ENCODE assay signal across 16 mouse cellular contexts in the genomic region with DNA sequence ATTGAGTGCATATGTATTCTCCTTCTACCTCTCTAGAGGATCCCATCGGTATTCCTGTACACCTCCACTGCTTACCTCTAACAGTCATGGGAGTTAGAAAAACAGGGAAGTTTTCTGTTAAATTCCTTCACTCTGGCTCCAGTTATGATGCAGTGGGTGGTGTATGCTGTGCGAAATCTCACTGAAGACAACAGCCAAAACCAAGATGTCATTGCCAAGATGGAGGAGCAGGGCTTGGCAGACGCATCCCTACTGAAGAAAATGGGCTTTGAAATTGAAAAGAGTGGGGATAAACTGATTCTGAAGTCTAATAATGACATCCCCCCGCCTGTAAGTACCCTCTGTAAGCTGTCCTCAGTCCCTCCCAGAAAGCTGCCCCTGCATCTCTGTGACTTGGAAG. TPM values are rescaled to one million over a fixed set of nuclear protein-coding genes. Genes with fewer than 3 reads are reported as not detected.
DNase-seq lines count a peak whose midpoint lies in the region; ATAC-seq and TF ChIP-seq lines count a peak whose summit lies in the region.
"Had no signal": no experiment of that assay in that cellular context is flagged by ENCODE, and none has a peak within 500 bp of the region (broad histone marks: within the 10 kb centered on the region; RNA-seq: fewer than 3 reads in every experiment).

No protein-coding gene starts in this region.

- no peak for ATAC-seq in forebrain, embryonic 11.5 days (replicated peaks; ENCODE audit: low FRiP score)
- ATAC-seq in hindbrain, embryonic 11.5 days (ENCODE audit: low FRiP score), result no peak
- ATAC-seq in midbrain, postnatal 0 days (ENCODE audit: low FRiP score), result no peak

- peak overlapping the region; percentile 93 for H3K27ac ChIP-seq in forebrain, embryonic 11.5 days (ENCODE audit: low read depth, low read length)
- H3K27ac ChIP-seq in hindbrain, embryonic 11.5 days (ENCODE audit: low read depth, low read length), result peak overlapping the region; percentile 87
- H3K27ac ChIP-seq in midbrain, postnatal 0 days (ENCODE audit: low read depth, low read length), result peak overlapping the region; percentile 7; the same call in 1 of the 2 replicates
- H3K27ac ChIP-seq: embryonic facial prominence, embryonic 12.5 days had no signal

- H3K9me3 ChIP-seq in forebrain, embryonic 11.5 days (ENCODE audit: control insufficient read depth, low read length), result no peaks in the 10 kb centered on the region
- H3K9me3 ChIP-seq in hindbrain, embryonic 11.5 days (ENCODE audit: control insufficient read depth, low read length), result no peaks in the 10 kb centered on the region
- H3K9me3 ChIP-seq in midbrain, postnatal 0 days (ENCODE audit: low read length), result no peaks in the 10 kb centered on the region
- H3K9me3 ChIP-seq: embryonic facial prominence, embryonic 12.5 days had no signal

- intact Hi-C loops in left cerebral cortex, postnatal 36 days (cut with DNase I), result no loop called here
- intact Hi-C loops in left cerebral cortex, postnatal 4 days (cut with DNase I), result loop anchor here (5.0 kb wide), 2 partner anchors 120 to 145 kb away; a partner anchor contains a TSS

- no peak overlapping the region for H3K4me2 ChIP-seq in forebrain, embryonic 11.5 days (ENCODE audit: low read depth, low read length, severe bottlenecking)
- no peak overlapping the region for H3K4me2 ChIP-seq in hindbrain, embryonic 11.5 days (replicated peaks; ENCODE audit: low read depth, low read length)
- H3K4me2 ChIP-seq in midbrain, postnatal 0 days (ENCODE audit: low read depth, low read length, poor library complexity, severe bottlenecking), result no peak overlapping the region
- H3K4me2 ChIP-seq: embryonic facial prominence, embryonic 12.5 days had no signal

- H3K4me1 ChIP-seq in forebrain, embryonic 11.5 days (replicated peaks; ENCODE audit: control insufficient read depth, insufficient read depth, low read length), result peaks cover 73% of the 10 kb centered on the region
- peaks cover 29% of the 10 kb centered on the region for H3K4me1 ChIP-seq in hindbrain, embryonic 11.5 days (replicated peaks; ENCODE audit: control insufficient read depth, insufficient read depth, low read length)
- peaks cover 14% of the 10 kb centered on the region; the same call in 1 of the 2 replicates for H3K4me1 ChIP-seq in midbrain, postnatal 0 days (ENCODE audit: insufficient read depth, low read length)

- 48% methylated on average over 4 of the region's 4 CpGs for WGBS in forebrain, embryonic 11.5 days
- 54% methylated on average over 4 of the region's 4 CpGs for WGBS in hindbrain, embryonic 11.5 days
- WGBS in midbrain, postnatal 0 days, result 39% methylated on average over 4 of the region's 4 CpGs

- no peak overlapping the region for H3K4me3 ChIP-seq in forebrain, embryonic 11.5 days (ENCODE audit: low read depth, low read length)
- no peak overlapping the region for H3K4me3 ChIP-seq in hindbrain, embryonic 11.5 days (ENCODE audit: low read depth, low read length)
- no peak overlapping the region for H3K4me3 ChIP-seq in midbrain, postnatal 0 days (ENCODE audit: low read depth, low read length)
- H3K4me3 ChIP-seq: embryonic facial prominence, embryonic 12.5 days had no signal

- peak; percentile 45 to 53 for DNase-seq in left cerebral cortex, postnatal 36 days (ENCODE audit: low spot score in 2 of 2)
- DNase-seq in left cerebral cortex, postnatal 4 days, result no peak
- DNase-seq in forebrain, embryonic 11.5 days (ENCODE audit: low spot score), result no peak
- DNase-seq in hindbrain, embryonic 11.5 days (ENCODE audit: low spot score), result no peak
- DNase-seq in midbrain, postnatal 0 days (ENCODE audit: low spot score), result peak; percentile 32
- DNase-seq in adrenal gland, postnatal 36 days, result no peak
- DNase-seq in adrenal gland, adult 8-10 months, result no peak
- no peak for DNase-seq in adrenal gland, adult (ENCODE audit: inconsistent age in 2 of 2, low spot score in 1 of 2)
- DNase-seq: gastrocnemius, postnatal 25 days; heart, postnatal 4 days; kidney, postnatal 25 days; thymus, adult 18-20 months had no signal

- TF ChIP-seq CTCF in midbrain, postnatal 0 days (IDR thresholded peaks at IDR 0.05), result no peak

- H3K27me3 ChIP-seq in forebrain, embryonic 11.5 days (ENCODE audit: control insufficient read depth, insufficient read depth, low read length), result peaks cover 15% of the 10 kb centered on the region
- H3K27me3 ChIP-seq in hindbrain, embryonic 11.5 days (ENCODE audit: control insufficient read depth, insufficient read depth, low read length), result no peaks in the 10 kb centered on the region
- H3K27me3 ChIP-seq in midbrain, postnatal 0 days (ENCODE audit: insufficient read depth, low read length), result no peaks in the 10 kb centered on the region
- H3K27me3 ChIP-seq: embryonic facial prominence, embryonic 12.5 days had no signal

- peaks cover 3% of the 10 kb centered on the region; the same call in 1 of the 2 replicates for H3K36me3 ChIP-seq in forebrain, embryonic 11.5 days (ENCODE audit: control insufficient read depth, insufficient read depth, low read length)
- no peaks in the 10 kb centered on the region for H3K36me3 ChIP-seq in hindbrain, embryonic 11.5 days (ENCODE audit: control insufficient read depth, insufficient read depth, low read length)
- H3K36me3 ChIP-seq in midbrain, postnatal 0 days (ENCODE audit: insufficient read depth, low read length), result peaks cover 17% of the 10 kb centered on the region; the same call in 1 of the 2 replicates

- H3K9ac ChIP-seq in forebrain, embryonic 11.5 days (ENCODE audit: low read length), result peak overlapping the region; percentile 24; the same call in 1 of the 2 replicates
- peak overlapping the region; percentile 40 for H3K9ac ChIP-seq in hindbrain, embryonic 11.5 days (ENCODE audit: low read depth, low read length)
- no peak overlapping the region for H3K9ac ChIP-seq in midbrain, postnatal 0 days (replicated peaks; ENCODE audit: low read length, poor library complexity, severe bottlenecking)
- H3K9ac ChIP-seq: embryonic facial prominence, embryonic 12.5 days had no signal

RNA-seq across cellular contexts. Expression of a gene that starts 40.9 kb away (rescaled TPM):
- not detected for total RNA-seq in left cerebral cortex, postnatal 36 days (2021)
- not detected for total RNA-seq in left cerebral cortex, postnatal 4 days (2021)
- not detected in 2 replicates for polyA plus RNA-seq in forebrain, embryonic 11.5 days (2014; fragmentation: Nextera tagmentation; extraction: Ambion mirVana)
- not detected in 2 replicates for polyA plus RNA-seq in hindbrain, embryonic 11.5 days (2014; fragmentation: Nextera tagmentation; extraction: Ambion mirVana)
- total RNA-seq in midbrain, postnatal 0 days (2014; rRNA removed), result not detected in 2 replicates
- not detected in 2 replicates for polyA plus RNA-seq in midbrain, postnatal 0 days (2015; fragmentation: Nextera tagmentation; extraction: Ambion mirVana)
- not detected for total RNA-seq in adrenal gland, postnatal 36 days (2021)
- total RNA-seq in adrenal gland, adult 8-10 months (2022), result not detected
- total RNA-seq: gastrocnemius, postnatal 25 days; heart, postnatal 4 days; left cerebral cortex, postnatal 25 days had no signal
- polyA plus RNA-seq: embryonic facial prominence, embryonic 12.5 days; liver, embryonic 16.5 days; small intestine, adult 2 months had no signal

Comparison
In these comparisons a context has a peak if more than half of its experiments do, and no peak if none do; other contexts are left out.
1. DNase-seq: peak in left cerebral cortex, postnatal 36 days (2 of 2) and midbrain, postnatal 0 days (single experiment); none in left cerebral cortex, postnatal 4 days (single experiment), forebrain, embryonic 11.5 days (single experiment), hindbrain, embryonic 11.5 days (single experiment), adrenal gland, postnatal 36 days (0 of 2), adrenal gland, adult 8-10 months (single experiment) and adrenal gland, adult (0 of 2).
2. H3K27ac ChIP-seq: peak in every context shown above with its lines; median percentile 93 in forebrain, embryonic 11.5 days; 87 in hindbrain, embryonic 11.5 days; 7 in midbrain, postnatal 0 days.